Mouse (Mus musculus): Measurements from ENCODE around the gene Six2. TPM values are rescaled to one million over a fixed set of nuclear protein-coding genes. Genes with fewer than 3 reads are reported as not detected.

Gene Six2
- total RNA-seq (2021) = under 1 TPM; 0.87 to 0.93 TPM
- long read RNA-seq, experiment 1, partial matches to known transcripts = 0 of 2 reads
- long read RNA-seq, experiment 1, other reads (novel, unspliced or antisense) = 0 of 2 reads
- long read RNA-seq, experiment 2 = 0 reads

DNA sequence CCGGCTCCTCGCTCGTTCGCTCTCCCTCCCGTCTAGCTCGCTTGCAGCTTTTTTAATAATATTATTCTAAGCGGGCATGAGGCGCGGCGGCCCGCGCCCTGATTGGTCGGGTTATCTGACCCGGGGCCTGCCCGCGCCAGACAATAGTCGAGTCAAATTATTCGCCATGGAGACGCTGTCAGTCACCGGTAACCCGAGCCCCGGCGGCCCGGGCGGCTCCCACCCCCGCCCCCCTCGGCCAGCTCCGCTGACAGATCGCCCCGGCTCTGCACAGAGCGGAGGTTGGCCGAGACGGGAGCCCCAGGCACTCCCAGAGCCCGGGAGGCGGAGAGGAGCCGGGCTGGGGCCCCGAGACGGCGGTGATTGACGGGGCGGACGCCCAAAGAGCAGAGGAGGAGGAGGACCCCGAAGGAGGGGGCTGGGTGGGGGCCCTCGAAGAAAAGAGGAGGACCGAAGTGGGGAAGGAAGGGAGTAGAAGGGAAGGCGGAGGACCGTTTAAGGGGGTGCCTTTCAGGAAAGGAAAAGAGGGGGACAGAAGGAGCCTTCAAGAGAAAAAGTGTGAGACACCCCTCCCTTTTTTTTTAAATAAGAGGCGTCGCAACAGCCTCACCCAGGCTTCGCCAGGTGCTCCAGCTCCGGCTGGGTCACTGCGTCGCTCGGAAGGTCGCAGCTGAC, at the start of gene Six2:
TSS of gene Six2 (minus strand) at position 39 of the 675 bp plus-strand sequence.
- DNase-seq (ENCODE audit: low spot score in 2 of 2) = no peak

DNA sequence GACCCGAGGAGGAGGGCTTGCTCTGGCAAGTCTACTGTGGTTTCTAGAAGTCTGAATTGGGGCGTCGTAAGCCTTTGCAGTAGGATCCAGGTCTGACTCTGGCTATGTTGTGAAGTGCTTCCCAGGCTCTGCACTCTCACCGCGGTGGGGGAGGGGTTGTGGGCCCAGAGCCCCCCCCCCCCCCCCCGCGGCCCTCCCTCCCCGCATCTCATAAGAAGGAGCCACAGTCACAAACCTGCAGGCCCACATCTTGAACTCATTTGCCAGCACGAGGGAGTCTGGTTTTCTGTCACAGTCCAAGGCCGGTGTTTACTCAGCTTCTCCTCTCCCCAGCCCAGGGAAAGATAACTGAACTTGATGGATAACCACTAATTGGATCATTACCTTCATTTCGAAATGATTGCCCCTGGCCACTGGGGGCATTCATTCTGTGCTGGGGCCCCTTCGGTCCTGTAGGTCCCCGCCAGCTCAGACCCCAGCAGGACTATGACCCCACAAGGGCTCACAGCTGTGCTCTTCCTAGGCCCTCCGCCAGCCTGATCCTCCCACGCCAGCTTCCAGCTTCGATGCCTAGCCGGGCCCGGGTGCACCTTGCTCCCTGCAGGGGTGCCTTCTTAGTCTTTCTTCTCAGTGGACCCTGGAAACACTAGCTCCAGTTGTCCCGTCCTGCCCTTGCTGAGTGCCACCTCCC, 49.2 kb upstream of the Six2 start:
- no peak for DNase-seq (ENCODE audit: low spot score in 2 of 2)

- no peak for DNase-seq (ENCODE audit: low spot score in 2 of 2)
Measured at GRCm38 (mm10) chr17:85731329-85731728, 43.3 kb upstream of the Six2 start.

DNA sequence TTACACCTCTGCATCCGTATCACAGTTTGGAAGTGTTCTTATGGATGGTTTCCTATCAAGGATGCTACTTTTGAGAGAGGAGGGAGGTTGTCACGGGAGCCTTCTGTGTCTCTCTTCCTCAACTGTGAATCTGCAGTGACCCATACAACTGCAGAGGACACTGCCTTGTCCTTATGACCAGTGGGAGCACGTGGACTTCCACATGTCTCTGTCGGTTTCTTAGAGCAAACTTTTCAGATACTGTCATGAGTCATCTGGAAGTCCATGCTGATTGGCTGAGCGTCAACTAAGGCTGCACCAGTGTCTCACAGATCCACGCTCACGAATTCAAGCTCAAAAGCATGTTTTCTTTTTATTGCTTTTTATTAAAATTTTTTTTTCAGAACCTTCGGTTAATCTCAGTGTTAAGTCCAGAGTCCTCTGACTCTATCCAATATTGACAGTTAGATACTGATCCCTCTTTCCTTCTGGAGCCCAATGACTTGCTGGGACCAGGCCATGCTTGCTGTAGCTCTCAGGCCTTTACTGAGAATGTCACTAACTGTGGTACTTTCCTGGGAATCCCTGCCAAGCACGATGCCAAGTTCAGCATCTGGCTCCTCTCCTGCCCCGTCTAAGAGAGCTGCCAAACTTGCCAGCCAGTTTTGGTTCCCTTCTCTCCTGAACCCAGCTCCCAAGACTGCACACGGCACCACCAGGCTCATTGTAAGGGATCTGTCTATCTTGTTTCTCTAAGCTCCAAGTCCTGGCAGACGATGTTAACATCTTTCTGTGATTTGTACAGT, 42.3 kb upstream of the Six2 start:
- no peak for DNase-seq (ENCODE audit: low spot score in 2 of 2)

DNA sequence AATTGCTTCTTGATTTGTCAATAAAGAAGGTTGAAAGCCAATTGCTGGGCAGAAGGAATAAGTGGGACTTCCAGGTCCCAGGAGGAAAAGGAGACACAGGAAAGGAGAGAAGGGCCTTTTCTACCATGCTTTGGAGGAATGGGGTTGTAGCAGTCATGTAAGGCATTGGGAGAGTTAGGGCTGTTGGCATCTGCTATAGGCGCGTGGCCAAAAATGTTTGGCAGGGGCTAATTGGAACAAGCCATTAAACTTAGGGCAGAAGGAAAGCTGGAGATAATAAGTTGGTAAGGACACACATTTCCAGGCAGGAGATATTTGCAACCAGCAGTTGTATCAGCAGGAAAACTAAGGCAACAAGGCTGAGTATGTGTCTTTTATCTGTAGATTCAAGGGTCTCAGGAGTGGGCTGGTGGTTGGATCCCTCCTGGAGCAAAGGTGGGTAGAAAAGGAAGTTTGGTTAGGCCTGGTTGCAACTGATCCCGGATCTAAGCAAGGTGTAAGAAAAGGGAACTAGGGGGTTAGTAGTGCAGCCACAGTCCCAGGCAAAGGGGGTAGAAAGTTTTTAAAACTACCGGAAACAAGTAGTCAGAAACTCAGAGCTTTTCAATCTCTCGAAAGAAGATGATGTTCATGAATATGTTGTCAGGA, 40.1 kb upstream of the Six2 start:
- DNase-seq (ENCODE audit: low spot score in 2 of 2) = no peak

GRCm38 (mm10) chr17:85725988-85726387, 37.9 kb upstream of the Six2 start:
- DNase-seq (ENCODE audit: low spot score in 2 of 2) = no peak

DNA sequence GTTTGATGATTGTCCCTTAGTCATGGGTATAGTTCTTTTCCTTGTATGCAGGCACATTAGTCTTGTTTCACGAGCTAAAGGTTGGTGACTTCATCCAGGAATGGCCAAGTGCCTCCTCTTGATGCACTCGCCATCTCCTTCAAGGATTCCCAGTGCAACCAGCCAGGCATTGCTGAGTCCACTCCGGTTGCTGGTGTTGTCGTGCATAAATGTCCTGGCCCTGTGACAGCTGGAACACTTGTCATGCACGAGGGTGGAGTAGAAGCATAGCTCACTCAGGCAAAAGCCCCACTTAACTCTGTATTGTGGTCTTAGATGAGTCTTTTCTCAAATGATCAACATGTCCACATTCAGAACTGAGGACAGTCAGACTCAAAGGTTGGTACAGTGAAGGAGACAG, 35.1 kb upstream of the Six2 start:
- DNase-seq (ENCODE audit: low spot score in 2 of 2) = no peak

GRCm38 (mm10) chr17:85717266-85717665, 29.2 kb upstream of the Six2 start:
- no peak for DNase-seq (ENCODE audit: low spot score in 2 of 2)

- no peak for DNase-seq (ENCODE audit: low spot score in 2 of 2)
Measured at GRCm38 (mm10) chr17:85715784-85716183, 27.7 kb upstream of the Six2 start.

- DNase-seq (ENCODE audit: low spot score in 2 of 2) = no peak
Measured at GRCm38 (mm10) chr17:85714370-85714769, 26.3 kb upstream of the Six2 start.

DNA sequence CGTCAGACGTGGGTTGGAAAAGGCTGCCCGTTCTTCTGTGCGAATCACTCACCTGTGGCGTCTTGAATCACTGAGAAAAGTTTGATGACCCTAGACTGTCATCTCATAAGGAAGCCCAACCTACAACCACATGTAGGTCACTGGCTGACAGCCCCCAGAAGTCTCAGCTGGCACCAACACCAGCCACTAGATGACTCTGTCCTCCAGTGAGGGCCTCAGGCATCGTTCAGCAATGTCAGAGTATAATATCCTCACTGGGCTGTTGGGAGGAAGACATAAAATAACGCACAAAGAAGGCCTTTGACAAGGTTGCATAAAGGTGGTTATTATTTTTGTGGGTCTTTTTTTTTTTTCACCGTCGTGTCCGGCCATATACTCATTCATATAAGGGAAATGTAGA, 24.8 kb upstream of the Six2 start:
- no peak for DNase-seq (ENCODE audit: low spot score in 2 of 2)

GRCm38 (mm10) chr17:85704369-85705260, 16.5 kb upstream of the Six2 start:
- no peak for DNase-seq (ENCODE audit: low spot score in 2 of 2)

DNA sequence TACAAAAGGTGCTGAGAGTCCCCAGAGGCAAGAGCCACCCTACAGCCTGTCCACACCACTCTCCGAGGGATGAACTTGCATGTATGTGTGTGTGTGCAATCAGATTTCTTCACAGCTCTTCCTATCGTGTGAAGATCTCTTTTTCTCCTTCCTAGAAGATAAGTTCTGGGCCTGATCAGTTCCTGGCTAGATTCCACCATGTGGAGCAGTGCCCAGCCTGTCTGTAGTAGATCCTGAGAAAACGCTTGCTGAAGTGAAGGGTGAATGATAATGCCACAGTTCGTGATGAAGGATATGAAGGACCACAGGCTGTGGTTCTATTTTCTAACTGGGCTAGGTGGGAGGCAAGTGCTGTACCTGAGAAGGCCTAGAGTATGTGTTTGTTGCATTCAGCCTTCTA, 12.0 kb upstream of the Six2 start:
- no peak for DNase-seq (ENCODE audit: low spot score in 2 of 2)

- DNase-seq (ENCODE audit: low spot score in 2 of 2) = no peak
Measured at GRCm38 (mm10) chr17:85698643-85699042, 10.6 kb upstream of the Six2 start.

DNA sequence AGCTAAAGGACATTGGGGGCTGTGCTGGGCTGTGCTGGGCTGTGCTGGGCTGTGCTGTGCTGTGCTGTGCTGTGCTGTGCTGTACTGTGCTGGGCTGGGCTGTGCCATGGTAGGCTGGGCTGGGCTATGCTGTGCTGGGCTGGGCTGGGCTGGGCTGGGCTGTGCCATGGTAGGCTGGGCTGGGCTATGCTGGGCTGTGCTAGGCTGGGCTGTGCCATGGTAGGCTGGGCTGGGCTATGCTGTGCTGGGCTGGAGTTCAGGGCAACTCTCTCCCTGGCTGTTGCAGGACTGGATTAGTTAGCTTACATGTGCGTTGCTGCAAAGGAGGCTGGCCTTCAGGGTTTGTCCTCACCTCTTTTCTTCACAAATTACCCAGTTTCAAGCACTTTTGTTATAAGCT, 9.9 kb upstream of the Six2 start:
- no peak for DNase-seq (ENCODE audit: low spot score in 2 of 2)

GRCm38 (mm10) chr17:85694499-85694898, 6.4 kb upstream of the Six2 start:
- DNase-seq (ENCODE audit: low spot score in 2 of 2) = no peak

DNA sequence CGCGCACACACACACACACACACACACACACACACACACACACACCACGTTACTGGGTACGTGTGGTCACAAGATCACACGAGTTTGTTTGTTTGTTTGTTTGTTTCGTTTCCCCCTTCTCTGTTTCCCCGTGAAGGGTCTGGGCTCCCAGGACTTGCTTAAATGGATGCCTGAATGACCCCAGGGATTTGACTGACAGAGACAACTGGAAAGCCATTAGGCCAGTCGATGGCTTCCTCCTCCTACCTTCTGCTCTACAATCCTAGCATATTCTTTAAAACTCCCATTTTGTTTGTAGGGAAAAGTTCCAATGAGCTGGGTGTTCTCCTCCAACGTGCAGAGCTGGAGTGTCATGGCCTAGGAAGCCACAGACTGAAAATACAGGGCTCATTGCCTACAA, 5.0 kb upstream of the Six2 start:
- DNase-seq (ENCODE audit: low spot score in 2 of 2) = no peak

GRCm38 (mm10) chr17:85692594-85692993, 4.5 kb upstream of the Six2 start:
- no peak for DNase-seq (ENCODE audit: low spot score in 2 of 2)

GRCm38 (mm10) chr17:85691701-85692536, 3.8 kb upstream of the Six2 start:
- DNase-seq (ENCODE audit: low spot score in 2 of 2) = no peak

DNA sequence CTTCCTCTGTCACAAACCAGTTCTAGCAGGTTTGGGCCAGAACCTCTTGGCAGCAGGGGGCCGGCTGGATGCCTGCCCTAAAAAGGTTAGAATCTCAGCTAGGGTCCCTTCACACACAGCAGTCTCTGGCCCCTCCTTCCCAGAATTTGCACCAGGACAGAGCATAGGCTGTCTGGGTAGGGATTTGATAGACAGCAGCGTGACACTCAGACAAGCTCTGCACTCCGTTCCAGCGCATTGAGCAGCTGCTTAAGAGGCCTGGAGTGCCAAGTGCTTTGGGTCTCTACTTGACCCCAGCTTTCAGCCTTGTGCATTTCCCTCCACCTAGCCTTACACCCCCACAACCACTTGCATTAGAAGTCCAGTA, 2.9 kb upstream of the Six2 start:
- DNase-seq (ENCODE audit: low spot score in 2 of 2) = no peak

All from left cerebral cortex, adult 18-20 months (tissue).